Mouse (Mus musculus) megakaryocyte, embryonic 14.5 days (primary cell): ENCODE results near the gene Hoxb4.

Experiments used
- FLI1 ChIP-seq: IDR thresholded peaks from 2 replicates; pipeline ENCODE4 v1.6.1; 2012; ENCODE audit warnings: low read length, inconsistent platforms, mixed read lengths
- GATA1 ChIP-seq: IDR thresholded peaks from 3 replicates; pipeline ENCODE4 v1.6.1; 2012; ENCODE audit warnings: mixed read lengths, low read length, inconsistent platforms, borderline replicate concordance

DNA sequence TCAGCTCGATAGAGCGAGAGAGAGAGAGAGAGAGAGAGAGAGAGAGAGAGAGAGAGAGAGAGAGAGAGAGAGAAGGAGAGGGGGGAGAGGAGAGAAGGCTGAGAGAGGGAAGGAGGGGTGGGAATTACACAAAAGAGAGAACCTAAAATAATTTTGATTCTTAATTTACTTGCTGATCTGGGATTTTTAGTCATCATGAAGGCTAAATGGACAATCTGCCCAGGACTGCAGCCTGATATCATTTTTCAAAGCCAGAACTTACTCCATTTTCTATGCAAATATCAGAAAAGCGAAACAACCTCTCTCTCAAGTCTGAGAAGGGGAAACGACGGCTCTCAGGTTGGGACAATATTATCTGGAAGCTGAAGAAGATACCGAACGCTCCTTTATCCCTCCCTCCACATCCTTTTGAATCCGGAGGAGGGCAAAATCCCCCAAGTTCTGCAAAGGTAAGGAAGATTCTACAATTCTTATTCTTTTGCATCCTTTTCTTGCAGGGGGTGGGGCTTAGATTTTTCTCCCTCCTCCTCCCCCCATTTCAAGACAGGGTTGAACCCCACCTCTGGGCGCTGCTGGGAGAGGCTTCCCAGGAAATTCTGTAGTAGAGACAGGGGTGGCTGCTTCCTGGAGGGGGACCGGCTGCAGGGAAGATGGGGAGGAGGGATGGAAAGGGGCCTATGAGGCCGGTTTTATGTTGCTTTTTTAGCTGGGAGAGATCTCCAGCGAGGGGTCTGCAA is 25.3 kb upstream of the Hoxb4 start:
- no peak for TF ChIP-seq FLI1
- no peak for TF ChIP-seq GATA1
